Mouse (Mus musculus) heart, adult 2 months (tissue): ENCODE results near the gene Trrap. TPM values are rescaled to one million over a fixed set of nuclear protein-coding genes. Genes with fewer than 3 reads are reported as not detected.
A peak's percentile ranks its signal among the peaks of the same experiment; 100 is the strongest.

Experiments
- DNase-seq, 2 experiments: peaks; one replicate each; pipeline ENCODE4 v3.0.0; 2021
- H3K27ac ChIP-seq: fragments of 200-600 bp; 2 replicates; pipeline ENCODE4 v1.8.1; 2022
- H3K27me3 ChIP-seq: fragments of 200-500 bp; 2 replicates; pipeline ENCODE4 v1.6.1; 2012; ENCODE audit warnings: mild to moderate bottlenecking, low read length, inconsistent platforms, mixed read lengths; ENCODE audit not compliant: control insufficient read depth, insufficient read depth
- H3K36me3 ChIP-seq: fragments of 200-500 bp; 2 replicates; pipeline ENCODE4 v1.6.1; 2012; ENCODE audit warnings: low read length, inconsistent platforms; ENCODE audit not compliant: control insufficient read depth, insufficient read depth
- H3K4me1 ChIP-seq: fragments of 200-500 bp; 2 replicates; pipeline ENCODE4 v1.6.1; 2011; ENCODE audit warnings: low read length; ENCODE audit not compliant: control insufficient read depth, insufficient read depth
- H3K4me3 ChIP-seq: fragments of 200-600 bp; 2 replicates; pipeline ENCODE4 v1.8.1; 2022
- H3K79me2 ChIP-seq: fragments of 200-500 bp; replicated peaks from 2 replicates; pipeline ENCODE4 v1.6.1; 2012; ENCODE audit warnings: mild to moderate bottlenecking, inconsistent platforms, low read length, moderate library complexity, mixed read lengths; ENCODE audit not compliant: control insufficient read depth, insufficient read depth
- H3K9ac ChIP-seq: fragments of 200-500 bp; 2 replicates; pipeline ENCODE4 v1.6.1; 2012; ENCODE audit warnings: low read depth, mild to moderate bottlenecking, control low read depth, inconsistent platforms, low read length, mixed read lengths
- CTCF ChIP-seq: fragments of 200-600 bp; IDR thresholded peaks from 2 replicates; pipeline ENCODE4 v1.8.1; 2022; ENCODE audit warnings: antibody characterized with exemption, mild to moderate bottlenecking, moderate library complexity
- EP300 ChIP-seq: fragments of 200-500 bp; IDR thresholded peaks from 2 replicates; pipeline ENCODE4 v1.6.1; 2011; ENCODE audit warnings: low read depth, low read length, control low read depth; ENCODE audit not compliant: insufficient read depth
- POLR2A ChIP-seq: fragments of 200-500 bp; IDR thresholded peaks from 2 replicates; pipeline ENCODE4 v1.6.1; 2011; ENCODE audit warnings: mild to moderate bottlenecking, low read depth, low read length, control low read depth; ENCODE audit not compliant: insufficient read depth
- WGBS: fragments of 180-500 bp; shearing (Covaris S2); methylation state at CpG from one replicate; pipeline ENCODE4 v1.1.7; 2018; 5-methylcytosine and 5-hydroxymethylcytosine counted together
- intact Hi-C: fragments of 180-260 bp; cut with DNase I; formaldehyde crosslinking; loops from one replicate; pipeline ENCODE4 v1.15.1; 2025
- polyA plus RNA-seq: library from polyadenylated mRNA; depleted of rRNA; stranded (reverse); fragments of >200 nt; gene quantifications from 2 replicates; pipeline ENCODE4 v1.2.3, GENCODE M21; 2012
- total RNA-seq, 2 experiments: library from RNA; stranded (reverse); gene quantifications; 2 replicates each; pipeline ENCODE4 v1.2.3; 2021

Trrap gene
- total and polyA plus RNA-seq, 3 experiments, result 35.3 to 52.4 (median 38.3) TPM

GRCm38 (mm10) chr5:144766646-144767045 is 886 bp upstream of the Trrap start:
- no peak overlapping the region for H3K4me3 ChIP-seq
- no peak overlapping the region for H3K9ac ChIP-seq
- no peaks in the 10 kb centered on the region; the same call in 1 of the 2 replicates for H3K27me3 ChIP-seq
- no peaks in the 10 kb centered on the region for H3K36me3 ChIP-seq
- no peak overlapping the region for H3K27ac ChIP-seq
- H3K4me1 ChIP-seq, result peaks cover 1% of the 10 kb centered on the region; the same call in 1 of the 2 replicates
- no peaks in the 10 kb centered on the region; the same call in 1 of the 2 replicates for H3K79me2 ChIP-seq
- 75% methylated on average over 11 of the region's 11 CpGs for WGBS
- no peak for DNase-seq
- TF ChIP-seq EP300 (no peak), CTCF (no peak), POLR2A (no peak)
- intact Hi-C loops, result no loop called here

GRCm38 (mm10) chr5:144767911-144768841 is 644 bp downstream of the Trrap start:
- Histone ChIP-seq H3K27ac (peak overlapping the region; percentile 99), H3K27me3 (no peaks in the 10 kb centered on the region), H3K4me1 (peaks cover 1% of the 10 kb centered on the region; the same call in 1 of the 2 replicates), H3K36me3 (no peaks in the 10 kb centered on the region), H3K4me3 (peak overlapping the region; percentile 90), H3K9ac (peak overlapping the region; percentile 96), H3K79me2 (no peaks in the 10 kb centered on the region; the same call in 1 of the 2 replicates)
- TF ChIP-seq CTCF (peak; percentile 98), POLR2A (peak; percentile 69), EP300 (no peak)
- intact Hi-C loops, result no loop called here
- under 1% methylated on average over 92 of the region's 92 CpGs for WGBS
- peak; percentile 94 to 96 for DNase-seq

GRCm38 (mm10) chr5:144769067-144769482 is 1.5 kb downstream of the Trrap start:
- no peak for DNase-seq
- TF ChIP-seq EP300 (no peak), POLR2A (no peak), CTCF (no peak)
- H3K36me3 ChIP-seq, result no peaks in the 10 kb centered on the region
- intact Hi-C loops, result no loop called here
- no peaks in the 10 kb centered on the region; the same call in 1 of the 2 replicates for H3K79me2 ChIP-seq
- peak overlapping the region; percentile 96 for H3K9ac ChIP-seq
- peaks cover 1% of the 10 kb centered on the region; the same call in 1 of the 2 replicates for H3K4me1 ChIP-seq
- no peaks in the 10 kb centered on the region for H3K27me3 ChIP-seq
- peak overlapping the region; percentile 99 for H3K27ac ChIP-seq
- 5% methylated on average over 8 of the region's 8 CpGs for WGBS
- peak overlapping the region; percentile 90 for H3K4me3 ChIP-seq

GRCm38 (mm10) chr5:144773231-144773630 is 5.7 kb downstream of the Trrap start:
- peaks cover 1% of the 10 kb centered on the region; the same call in 1 of the 2 replicates for H3K4me1 ChIP-seq
- H3K27ac ChIP-seq, result no peak overlapping the region
- WGBS, result 92% methylated on average over 6 of the region's 6 CpGs
- no peaks in the 10 kb centered on the region for H3K27me3 ChIP-seq
- no peak overlapping the region for H3K4me3 ChIP-seq
- H3K79me2 ChIP-seq, result no peaks in the 10 kb centered on the region; the same call in 1 of the 2 replicates
- no peak for DNase-seq
- no peaks in the 10 kb centered on the region for H3K36me3 ChIP-seq
- intact Hi-C loops, result no loop called here
- H3K9ac ChIP-seq, result no peak overlapping the region
- TF ChIP-seq CTCF (no peak), EP300 (no peak), POLR2A (no peak)

GRCm38 (mm10) chr5:144780654-144781053 is 13.1 kb downstream of the Trrap start:
- Histone ChIP-seq H3K4me1 (no peaks in the 10 kb centered on the region), H3K36me3 (no peaks in the 10 kb centered on the region), H3K27ac (no peak overlapping the region), H3K4me3 (no peak overlapping the region), H3K9ac (no peak overlapping the region), H3K79me2 (no peaks in the 10 kb centered on the region), H3K27me3 (no peaks in the 10 kb centered on the region)
- DNase-seq, result no peak
- intact Hi-C loops, result no loop called here
- TF ChIP-seq EP300, result no peak
- TF ChIP-seq CTCF, result no peak
- TF ChIP-seq POLR2A, result no peak
- 74% methylated on average over 8 of the region's 8 CpGs for WGBS

- TF ChIP-seq EP300 (no peak), CTCF (no peak), POLR2A (no peak)
- H3K36me3 ChIP-seq, result no peaks in the 10 kb centered on the region
Observed at GRCm38 (mm10) chr5:144786464-144786863, 18.9 kb downstream of the Trrap start.

More at GRCm38 (mm10) chr5:144786464-144786863, 18.9 kb downstream of the Trrap start:
- H3K79me2 ChIP-seq, result no peaks in the 10 kb centered on the region
- no peak overlapping the region for H3K9ac ChIP-seq
- no peak overlapping the region for H3K27ac ChIP-seq
- H3K27me3 ChIP-seq, result no peaks in the 10 kb centered on the region
- intact Hi-C loops, result no loop called here
- H3K4me1 ChIP-seq, result no peaks in the 10 kb centered on the region
- DNase-seq, result no peak
- 96% methylated on average over 18 of the region's 18 CpGs for WGBS
- no peak overlapping the region for H3K4me3 ChIP-seq
